Mouse (Mus musculus): Measurements from ENCODE around the gene Gm20388. TPM values are rescaled to one million over a fixed set of nuclear protein-coding genes. Genes with fewer than 3 reads are reported as not detected.

The Gm20388 gene
- polyA plus RNA-seq, 1 experiment = 0.36 TPM

DNA sequence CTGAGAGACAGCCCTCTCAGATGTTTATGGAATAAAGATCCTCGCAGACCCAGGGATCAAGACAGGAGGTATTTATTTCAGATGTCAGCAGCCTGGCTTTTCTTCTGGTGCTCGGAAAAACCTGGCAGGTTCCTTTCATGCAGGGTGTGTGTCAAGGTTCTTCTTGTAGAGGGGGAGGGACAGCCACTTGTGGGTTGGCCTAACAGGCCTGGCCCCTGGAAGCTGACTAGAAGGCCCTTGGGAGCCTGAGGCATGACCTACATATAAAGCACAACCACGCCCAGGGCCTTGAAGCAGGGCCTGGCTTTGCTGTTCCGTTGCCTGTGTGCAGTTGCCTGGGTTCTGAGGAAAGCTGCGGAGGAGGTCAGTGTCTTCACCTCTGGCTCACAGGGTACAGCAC, 774.5 kb downstream of the Gm20388 start:
- H3K4me3 ChIP-seq (replicated peaks) = no peak overlapping the region
- H3K9me3 ChIP-seq (ENCODE audit: control insufficient read depth, low read length) = no peaks in the 10 kb centered on the region
- no peaks in the 10 kb centered on the region for H3K36me3 ChIP-seq (ENCODE audit: control insufficient read depth)
- H3K27me3 ChIP-seq (ENCODE audit: control insufficient read depth) = peaks cover 3% of the 10 kb centered on the region; the same call in 1 of the 2 replicates
- H3K4me1 ChIP-seq (ENCODE audit: control insufficient read depth) = peaks cover 12% of the 10 kb centered on the region
- TF ChIP-seq TAL1 (IDR thresholded peaks at IDR 0.05; ENCODE audit: low read length) = no peak
- no peak for TF ChIP-seq GATA1 (IDR thresholded peaks at IDR 0.05; ENCODE audit: low read length)

DNA sequence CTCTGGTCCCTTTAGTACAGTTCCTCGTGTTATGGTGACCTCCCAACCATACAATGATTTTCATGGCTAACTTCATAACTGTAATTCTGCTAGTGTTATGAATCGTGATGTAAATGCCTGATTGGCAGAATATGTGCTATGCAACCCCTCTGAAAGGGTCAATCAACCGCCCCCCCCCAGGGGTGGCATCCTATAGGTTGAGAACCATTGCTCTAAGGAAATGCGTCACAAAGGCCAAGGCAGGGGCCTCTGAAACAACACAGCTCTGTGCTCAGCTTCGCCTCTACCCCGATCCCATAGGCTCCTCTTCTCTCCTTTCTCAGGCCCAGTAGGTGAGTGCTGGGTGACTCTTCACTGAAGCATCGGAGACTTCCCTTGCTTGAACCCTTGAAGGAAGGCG, 775.0 kb downstream of the Gm20388 start:
- Histone ChIP-seq H3K4me1 (ENCODE audit: control insufficient read depth) (peaks cover 8% of the 10 kb centered on the region), H3K27me3 (ENCODE audit: control insufficient read depth) (peaks cover 3% of the 10 kb centered on the region; the same call in 1 of the 2 replicates), H3K9me3 (ENCODE audit: control insufficient read depth, low read length) (no peaks in the 10 kb centered on the region), H3K36me3 (ENCODE audit: control insufficient read depth) (no peaks in the 10 kb centered on the region), H3K4me3 (replicated peaks) (no peak overlapping the region)
- TF ChIP-seq TAL1 (IDR thresholded peaks at IDR 0.05; ENCODE audit: low read length) = no peak
- no peak for TF ChIP-seq GATA1 (IDR thresholded peaks at IDR 0.05; ENCODE audit: low read length)

DNA sequence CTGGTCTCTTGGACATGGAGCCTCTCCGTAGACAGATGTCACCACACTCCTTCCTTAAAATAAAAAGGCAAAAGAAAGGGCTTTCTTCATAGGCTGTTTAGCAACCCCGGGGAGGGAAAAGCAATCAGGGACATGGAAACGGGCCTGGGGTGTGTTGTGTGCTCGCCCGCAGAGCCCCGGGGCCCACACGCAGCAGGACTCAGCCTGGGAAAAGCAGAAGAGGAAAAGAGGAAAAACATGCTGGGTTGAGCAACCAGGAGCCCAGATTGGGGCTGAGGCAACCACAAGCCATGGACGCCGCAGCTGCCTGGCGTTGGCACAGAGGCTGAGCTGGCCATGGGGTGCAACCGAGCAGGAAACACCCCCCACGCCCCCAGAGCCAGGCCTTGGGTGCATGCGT, 775.4 kb downstream of the Gm20388 start:
- TF ChIP-seq GATA1 (IDR thresholded peaks at IDR 0.05; ENCODE audit: low read length) (no peak), TAL1 (IDR thresholded peaks at IDR 0.05; ENCODE audit: low read length) (no peak)
- Histone ChIP-seq H3K9me3 (ENCODE audit: control insufficient read depth, low read length) (no peaks in the 10 kb centered on the region), H3K36me3 (ENCODE audit: control insufficient read depth) (no peaks in the 10 kb centered on the region), H3K4me1 (ENCODE audit: control insufficient read depth) (peaks cover 8% of the 10 kb centered on the region), H3K27me3 (ENCODE audit: control insufficient read depth) (peaks cover 3% of the 10 kb centered on the region; the same call in 1 of the 2 replicates), H3K4me3 (replicated peaks) (no peak overlapping the region)

DNA sequence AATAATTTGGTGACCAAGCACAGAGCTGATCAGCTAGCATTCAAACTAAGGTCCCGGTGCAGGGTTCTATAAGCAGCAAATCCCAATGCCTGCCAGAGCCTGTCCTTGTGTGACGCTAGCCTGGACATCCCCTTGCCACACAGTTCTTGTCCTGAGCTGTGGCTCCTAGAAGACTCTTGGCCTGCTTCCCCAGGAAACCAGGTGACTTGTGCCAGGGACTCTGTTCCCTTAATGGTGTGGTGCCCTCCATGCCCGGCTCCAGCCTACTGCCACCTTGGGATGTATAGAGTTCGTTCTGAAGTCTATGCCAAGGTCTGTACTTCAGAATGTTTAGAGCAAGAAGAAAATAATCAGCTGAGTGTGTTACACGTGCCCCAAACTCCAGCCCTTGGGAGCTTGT, 775.9 kb downstream of the Gm20388 start:
- TF ChIP-seq TAL1 (IDR thresholded peaks at IDR 0.05; ENCODE audit: low read length) = no peak
- no peak for TF ChIP-seq GATA1 (IDR thresholded peaks at IDR 0.05; ENCODE audit: low read length)
- no peaks in the 10 kb centered on the region for H3K36me3 ChIP-seq (ENCODE audit: control insufficient read depth)
- no peak overlapping the region for H3K4me3 ChIP-seq (replicated peaks)
- peaks cover 8% of the 10 kb centered on the region for H3K4me1 ChIP-seq (ENCODE audit: control insufficient read depth)
- peaks cover 3% of the 10 kb centered on the region; the same call in 1 of the 2 replicates for H3K27me3 ChIP-seq (ENCODE audit: control insufficient read depth)
- H3K9me3 ChIP-seq (ENCODE audit: control insufficient read depth, low read length) = no peaks in the 10 kb centered on the region

DNA sequence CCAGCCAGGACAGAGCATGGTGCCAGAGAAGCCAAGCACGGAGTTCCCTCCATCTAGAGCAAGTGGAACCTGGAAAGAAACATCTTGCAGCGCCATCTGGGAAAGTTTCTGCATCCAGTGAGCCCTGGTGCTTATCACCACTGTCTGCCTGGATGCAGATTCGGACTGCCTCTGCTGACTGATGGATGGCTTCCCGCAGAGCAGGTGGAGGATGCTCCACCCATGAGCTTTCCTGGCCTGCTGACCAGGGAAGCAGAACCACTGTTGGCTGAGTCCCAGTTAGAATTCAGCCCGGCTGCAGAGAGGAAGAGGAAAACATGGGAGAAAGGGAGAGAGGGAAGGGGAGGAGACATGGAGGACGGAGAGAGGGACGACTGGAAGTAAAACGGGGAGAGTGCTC, 777.1 kb downstream of the Gm20388 start:
- H3K27me3 ChIP-seq (ENCODE audit: control insufficient read depth) = peaks cover under 1% of the 10 kb centered on the region; the same call in 1 of the 2 replicates
- no peak for TF ChIP-seq GATA1 (IDR thresholded peaks at IDR 0.05; ENCODE audit: low read length)
- TF ChIP-seq TAL1 (IDR thresholded peaks at IDR 0.05; ENCODE audit: low read length) = no peak
- no peak overlapping the region for H3K4me3 ChIP-seq (replicated peaks)
- peaks cover 8% of the 10 kb centered on the region for H3K4me1 ChIP-seq (ENCODE audit: control insufficient read depth)
- no peaks in the 10 kb centered on the region for H3K9me3 ChIP-seq (ENCODE audit: control insufficient read depth, low read length)
- H3K36me3 ChIP-seq (ENCODE audit: control insufficient read depth) = no peaks in the 10 kb centered on the region

DNA sequence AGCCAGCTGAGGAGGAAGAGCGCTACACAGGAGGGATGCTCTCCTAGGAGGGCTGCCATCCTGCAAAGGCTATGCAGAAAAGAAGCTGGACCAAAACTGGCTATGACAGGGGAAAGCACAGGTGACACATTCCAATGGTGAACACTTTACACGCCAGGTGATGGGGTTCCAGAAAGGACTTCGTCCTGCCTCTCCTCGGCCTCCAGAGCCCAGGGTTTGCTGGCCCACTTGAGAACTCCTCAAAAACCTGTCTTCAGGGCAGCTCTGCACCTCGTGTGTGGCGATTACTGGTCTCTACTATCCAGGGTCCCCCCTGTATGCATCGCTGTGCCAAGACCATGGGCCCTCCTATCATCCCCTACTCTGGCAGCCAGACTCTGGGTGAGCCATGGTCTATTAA, 777.9 kb downstream of the Gm20388 start:
- H3K9me3 ChIP-seq (ENCODE audit: control insufficient read depth, low read length) = no peaks in the 10 kb centered on the region
- no peaks in the 10 kb centered on the region; the same call in 1 of the 2 replicates for H3K27me3 ChIP-seq (ENCODE audit: control insufficient read depth)
- TF ChIP-seq GATA1 (IDR thresholded peaks at IDR 0.05; ENCODE audit: low read length) = no peak
- no peak for TF ChIP-seq TAL1 (IDR thresholded peaks at IDR 0.05; ENCODE audit: low read length)
- H3K36me3 ChIP-seq (ENCODE audit: control insufficient read depth) = no peaks in the 10 kb centered on the region
- peaks cover 7% of the 10 kb centered on the region for H3K4me1 ChIP-seq (ENCODE audit: control insufficient read depth)
- no peak overlapping the region for H3K4me3 ChIP-seq (replicated peaks)

DNA sequence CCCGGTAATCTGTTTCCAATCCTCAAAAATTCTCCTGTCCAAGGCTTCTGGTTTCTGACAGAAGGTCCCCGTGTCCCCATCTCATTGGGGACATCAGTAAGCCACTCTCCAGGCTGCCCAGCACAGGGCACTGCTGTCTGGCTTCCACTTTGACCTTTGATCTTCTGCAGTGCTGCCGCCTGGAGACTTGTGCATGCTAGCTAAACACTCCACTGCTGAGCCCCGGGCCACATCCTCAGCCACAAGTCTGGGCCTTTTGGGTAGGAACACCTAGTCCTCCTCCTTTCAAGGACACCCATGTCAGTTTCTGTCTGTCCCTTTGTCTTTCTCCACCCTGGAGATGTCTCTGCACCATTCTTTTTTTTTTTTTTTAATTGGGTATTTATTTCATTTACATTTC, 782.3 kb downstream of the Gm20388 start:
- TF ChIP-seq TAL1 (IDR thresholded peaks at IDR 0.05; ENCODE audit: low read length) = no peak
- no peak for TF ChIP-seq GATA1 (IDR thresholded peaks at IDR 0.05; ENCODE audit: low read length)
- Histone ChIP-seq H3K4me3 (replicated peaks) (no peak overlapping the region), H3K9me3 (ENCODE audit: control insufficient read depth, low read length) (no peaks in the 10 kb centered on the region), H3K36me3 (ENCODE audit: control insufficient read depth) (no peaks in the 10 kb centered on the region), H3K4me1 (ENCODE audit: control insufficient read depth) (peaks cover 5% of the 10 kb centered on the region; the same call in 1 of the 2 replicates), H3K27me3 (ENCODE audit: control insufficient read depth) (no peaks in the 10 kb centered on the region)

DNA sequence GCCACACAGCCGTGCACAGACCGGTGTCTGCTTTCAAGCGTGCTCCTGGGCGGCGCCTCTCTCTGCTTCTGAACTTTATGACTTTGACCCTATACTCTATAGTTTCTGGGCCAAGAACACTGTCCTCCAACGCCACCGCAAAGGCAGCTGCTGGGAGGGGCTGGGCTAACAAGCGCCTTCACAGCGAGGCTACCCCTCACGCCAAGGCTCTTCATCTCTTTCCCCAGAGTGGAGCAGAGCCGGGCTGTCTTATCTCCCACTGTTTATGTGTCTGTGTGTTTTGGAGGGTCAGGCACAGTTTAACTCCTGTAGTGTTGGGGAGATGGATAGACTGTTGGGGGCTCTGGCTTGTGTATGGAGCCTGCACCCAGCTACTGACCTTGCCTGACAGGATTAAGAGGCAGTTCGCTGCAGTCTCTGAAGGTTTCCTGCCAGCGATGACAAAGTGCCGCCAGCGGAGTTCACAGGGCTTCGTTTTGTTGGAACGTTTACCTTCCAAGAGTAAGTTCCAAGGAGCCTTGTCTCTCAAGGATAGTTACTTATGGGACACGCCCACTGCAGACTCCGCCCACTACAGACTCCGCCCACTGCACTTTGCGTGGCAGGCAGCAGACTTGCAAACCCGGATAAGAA, 783.3 kb downstream of the Gm20388 start:
- H3K36me3 ChIP-seq (ENCODE audit: control insufficient read depth) = no peaks in the 10 kb centered on the region
- no peak overlapping the region for H3K4me3 ChIP-seq (replicated peaks)

DNA sequence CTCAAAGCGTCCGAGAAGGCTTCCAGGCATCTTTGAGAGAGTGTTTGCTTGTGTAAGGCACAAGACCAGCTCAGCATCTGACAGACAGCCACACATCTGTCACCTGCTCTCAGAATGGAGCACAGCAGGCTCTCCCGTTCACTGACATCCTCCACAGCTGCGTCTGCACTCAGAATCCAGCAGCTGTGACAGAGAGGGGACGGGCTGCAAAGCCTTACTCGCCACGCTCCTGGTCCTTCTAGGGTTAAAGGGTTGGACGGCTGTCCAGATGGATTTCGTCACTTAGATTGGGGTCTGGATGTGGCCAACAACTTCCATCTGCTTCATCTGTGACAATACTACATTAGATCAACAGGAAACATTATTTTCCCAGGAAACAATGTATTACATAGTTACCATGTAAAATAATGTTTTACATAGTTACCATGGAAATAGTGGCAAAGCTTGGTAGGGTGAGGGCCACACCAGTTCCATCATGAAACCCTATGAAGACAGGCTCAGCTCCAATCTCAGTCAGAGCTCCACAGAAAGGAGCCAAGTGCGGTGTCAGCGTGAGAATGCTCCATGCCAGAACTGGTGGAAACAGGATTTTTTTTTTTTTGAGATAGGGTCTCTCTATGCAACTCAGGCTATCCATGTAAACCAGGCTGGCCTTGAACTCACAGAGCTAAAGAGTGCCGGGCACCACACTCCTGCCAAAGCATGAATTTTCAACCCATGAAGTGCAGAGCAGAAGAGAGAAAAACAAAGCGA, 785.9 kb downstream of the Gm20388 start:
- peaks cover 5% of the 10 kb centered on the region; the same call in 1 of the 2 replicates for H3K4me1 ChIP-seq (ENCODE audit: control insufficient read depth)

More for the DNA sequence above, 783.3 kb downstream of the Gm20388 start:
- peaks cover 5% of the 10 kb centered on the region; the same call in 1 of the 2 replicates for H3K4me1 ChIP-seq (ENCODE audit: control insufficient read depth)
- TF ChIP-seq GATA1 (IDR thresholded peaks at IDR 0.05; ENCODE audit: low read length) (no peak), TAL1 (IDR thresholded peaks at IDR 0.05; ENCODE audit: low read length) (no peak)
- H3K27me3 ChIP-seq (ENCODE audit: control insufficient read depth) = no peaks in the 10 kb centered on the region
- H3K9me3 ChIP-seq (ENCODE audit: control insufficient read depth, low read length) = no peaks in the 10 kb centered on the region

More for the DNA sequence above, 785.9 kb downstream of the Gm20388 start:
- H3K4me3 ChIP-seq (replicated peaks) = no peak overlapping the region
- TF ChIP-seq TAL1 (IDR thresholded peaks at IDR 0.05; ENCODE audit: low read length) (no peak), GATA1 (IDR thresholded peaks at IDR 0.05; ENCODE audit: low read length) (no peak)
- no peaks in the 10 kb centered on the region for H3K36me3 ChIP-seq (ENCODE audit: control insufficient read depth)
- no peaks in the 10 kb centered on the region for H3K27me3 ChIP-seq (ENCODE audit: control insufficient read depth)
- no peaks in the 10 kb centered on the region for H3K9me3 ChIP-seq (ENCODE audit: control insufficient read depth, low read length)

Data from erythroblast, embryonic 14.5 days (primary cell).